Mouse (Mus musculus): ENCODE results near the gene Pigv. TPM values are rescaled to one million over a fixed set of nuclear protein-coding genes. Genes with fewer than 3 reads are reported as not detected.
A peak's percentile ranks its signal among the peaks of the same experiment; 100 is the strongest.

Gene Pigv
- polyA plus RNA-seq, 1 experiment from 2014 or later = 21.6 TPM

GRCm38 (mm10) chr4:133671184-133671880 is 1.1 kb downstream of the Pigv start:
- H3K36me3 ChIP-seq = peaks cover 16% of the 10 kb centered on the region; the same call in 1 of the 2 replicates
- no peaks in the 10 kb centered on the region for H3K27me3 ChIP-seq
- H3K4me1 ChIP-seq (replicated peaks) = peaks cover 44% of the 10 kb centered on the region
- H3K27ac ChIP-seq = peak overlapping the region; percentile 98
- WGBS = 4% methylated on average over 13 of the region's 13 CpGs
- ATAC-seq (ENCODE audit: insufficient number of reproducible peaks, insufficient read depth, low FRiP score, low TSS enrichment, low read depth) = no peak
- H3K4me2 ChIP-seq = peak overlapping the region; percentile 78
- peak overlapping the region; percentile 75 for H3K4me3 ChIP-seq (replicated peaks)
- H3K9ac ChIP-seq (replicated peaks) = peak overlapping the region; percentile 84
- H3K9me3 ChIP-seq = no peaks in the 10 kb centered on the region

DNA sequence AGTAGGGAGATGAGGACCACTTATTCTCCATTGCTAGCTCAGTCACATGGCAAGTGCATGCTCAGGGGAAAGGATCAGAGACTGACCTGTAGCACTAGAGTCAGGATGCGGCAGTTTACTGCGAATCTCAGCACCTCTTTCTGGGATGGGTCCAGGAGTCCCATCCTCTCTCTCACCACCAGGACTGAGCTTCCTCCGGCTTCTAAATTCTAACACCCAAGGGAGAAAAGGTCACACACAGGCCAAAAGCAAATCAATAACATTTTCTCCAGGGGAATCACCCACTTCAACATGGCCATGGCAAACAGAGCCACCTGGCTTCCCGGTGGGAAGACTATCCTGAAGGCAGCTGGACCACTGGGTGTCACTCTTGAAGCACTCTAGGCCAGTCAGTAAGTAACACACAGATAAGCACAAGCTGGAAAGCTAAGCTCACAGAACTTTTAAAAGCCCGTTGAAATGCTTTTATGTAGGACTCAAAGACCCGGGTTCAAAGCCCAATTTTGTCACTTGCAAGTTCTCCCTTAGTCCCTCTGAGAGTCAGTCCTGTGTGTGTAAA is 2.7 kb downstream of the Pigv start:
- peaks cover 28% of the 10 kb centered on the region for H3K36me3 ChIP-seq
- no peak overlapping the region for H3K4me2 ChIP-seq
- no peak overlapping the region for H3K27ac ChIP-seq
- no peaks in the 10 kb centered on the region for H3K27me3 ChIP-seq
- peaks cover 48% of the 10 kb centered on the region for H3K4me1 ChIP-seq (replicated peaks)
- ATAC-seq (ENCODE audit: insufficient number of reproducible peaks, insufficient read depth, low FRiP score, low TSS enrichment, low read depth) = no peak
- no peak overlapping the region for H3K9ac ChIP-seq (replicated peaks)
- H3K4me3 ChIP-seq (replicated peaks) = no peak overlapping the region
- 63% methylated on average over 6 of the region's 6 CpGs for WGBS
- H3K9me3 ChIP-seq = no peaks in the 10 kb centered on the region

DNA sequence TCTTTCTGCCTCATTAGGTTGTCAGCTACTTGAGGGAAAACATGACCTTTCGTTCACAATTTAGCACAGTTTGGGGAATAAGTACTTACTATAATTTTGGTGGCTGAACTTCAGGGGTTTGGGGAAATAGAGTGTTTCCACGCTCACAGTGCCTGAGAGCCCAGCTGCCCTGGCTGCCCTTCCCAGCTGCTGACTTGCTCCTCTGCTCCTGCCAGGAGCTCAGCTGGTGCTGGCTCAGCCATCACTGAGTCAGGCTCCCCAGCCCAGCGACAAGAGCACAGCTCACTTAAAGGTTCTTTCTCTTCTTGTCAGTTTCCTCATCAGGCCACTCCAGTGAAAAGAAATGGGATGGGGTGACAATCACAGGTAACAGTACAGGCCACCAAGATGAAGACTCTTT is 3.9 kb downstream of the Pigv start:
- Histone ChIP-seq H3K4me2 (no peak overlapping the region), H3K9ac (replicated peaks) (no peak overlapping the region), H3K4me3 (replicated peaks) (no peak overlapping the region), H3K27me3 (no peaks in the 10 kb centered on the region), H3K4me1 (replicated peaks) (peaks cover 39% of the 10 kb centered on the region), H3K9me3 (no peaks in the 10 kb centered on the region), H3K27ac (no peak overlapping the region), H3K36me3 (peaks cover 33% of the 10 kb centered on the region)
- 85% methylated on average over 3 of the region's 3 CpGs for WGBS
- ATAC-seq (ENCODE audit: insufficient number of reproducible peaks, insufficient read depth, low FRiP score, low TSS enrichment, low read depth) = no peak

DNA sequence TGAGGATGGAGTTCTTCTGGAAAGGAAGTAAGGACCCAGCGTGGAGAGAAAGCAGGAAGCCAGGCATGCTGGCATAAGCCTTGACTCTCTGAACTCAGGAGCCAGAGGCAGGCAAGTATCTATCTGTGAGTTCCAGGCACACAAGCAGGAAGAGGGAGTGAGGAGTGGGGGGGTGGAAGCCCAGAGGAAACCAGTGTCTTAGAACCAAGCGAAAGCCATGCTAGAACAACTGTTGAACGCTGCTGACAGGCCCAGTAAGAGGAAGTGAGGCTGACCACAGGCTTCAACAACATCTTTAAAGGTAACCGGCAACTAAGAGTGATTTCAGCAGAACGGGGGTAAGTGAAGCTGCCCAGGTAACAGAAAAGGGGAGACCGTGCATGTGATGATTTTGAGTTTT is 6.2 kb downstream of the Pigv start:
- H3K9ac ChIP-seq (replicated peaks) = no peak overlapping the region
- no peak overlapping the region for H3K4me3 ChIP-seq (replicated peaks)
- peaks cover 35% of the 10 kb centered on the region for H3K4me1 ChIP-seq (replicated peaks)
- 90% methylated on average over 6 of the region's 6 CpGs for WGBS
- ATAC-seq (ENCODE audit: insufficient number of reproducible peaks, insufficient read depth, low FRiP score, low TSS enrichment, low read depth) = no peak
- no peak overlapping the region for H3K4me2 ChIP-seq
- peaks cover 42% of the 10 kb centered on the region for H3K36me3 ChIP-seq
- H3K27ac ChIP-seq = no peak overlapping the region
- no peaks in the 10 kb centered on the region for H3K9me3 ChIP-seq
- no peaks in the 10 kb centered on the region for H3K27me3 ChIP-seq

DNA sequence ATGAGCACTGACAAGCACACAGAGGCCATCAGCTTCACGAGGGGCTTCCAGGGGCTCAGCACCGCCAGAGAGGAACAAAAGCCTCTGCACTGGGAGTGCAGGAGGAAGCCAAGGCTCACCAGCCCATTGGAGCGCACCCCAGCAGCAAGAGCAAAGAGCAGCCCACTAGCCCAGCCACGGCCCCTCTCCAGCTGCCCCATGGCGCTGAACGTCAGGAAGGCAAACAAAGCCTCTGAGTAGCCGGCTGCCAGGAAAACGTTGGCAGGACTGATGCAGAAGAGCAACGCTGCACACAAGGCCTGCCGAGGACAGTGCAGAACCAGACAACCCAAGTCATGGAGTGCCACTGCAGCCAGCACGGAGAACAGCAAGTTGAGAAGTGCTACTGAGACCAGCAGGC is 7.3 kb downstream of the Pigv start:
- peaks cover 36% of the 10 kb centered on the region for H3K4me1 ChIP-seq (replicated peaks)
- WGBS = 65% methylated on average over 11 of the region's 11 CpGs
- peak overlapping the region; percentile 8; the same call in 1 of the 2 replicates for H3K4me2 ChIP-seq
- peaks cover 42% of the 10 kb centered on the region for H3K36me3 ChIP-seq
- H3K4me3 ChIP-seq (replicated peaks) = no peak overlapping the region
- H3K9ac ChIP-seq (replicated peaks) = peak overlapping the region; percentile 40; the same call in 1 of the 2 replicates
- H3K27me3 ChIP-seq = no peaks in the 10 kb centered on the region
- no peaks in the 10 kb centered on the region for H3K9me3 ChIP-seq
- 0 out of 2 replicates have a peak overlapping the region, but pooled peaks have one; percentile 20 for H3K27ac ChIP-seq
- ATAC-seq (ENCODE audit: insufficient number of reproducible peaks, insufficient read depth, low FRiP score, low TSS enrichment, low read depth) = no peak

- Histone ChIP-seq H3K4me3 (replicated peaks) (no peak overlapping the region), H3K27ac (no peak overlapping the region), H3K9ac (replicated peaks) (no peak overlapping the region), H3K9me3 (no peaks in the 10 kb centered on the region), H3K27me3 (no peaks in the 10 kb centered on the region), H3K4me2 (no peak overlapping the region), H3K4me1 (replicated peaks) (peaks cover 53% of the 10 kb centered on the region), H3K36me3 (peaks cover 38% of the 10 kb centered on the region)
- ATAC-seq (ENCODE audit: insufficient number of reproducible peaks, insufficient read depth, low FRiP score, low TSS enrichment, low read depth) = no peak
- WGBS = 84% methylated on average over 8 of the region's 8 CpGs
These were observed 9.5 kb downstream of the Pigv start for GRCm38 (mm10) chr4:133662945-133663344.

- H3K4me1 ChIP-seq (replicated peaks) = peaks cover 55% of the 10 kb centered on the region
These were observed 10.0 kb downstream of the Pigv start for GRCm38 (mm10) chr4:133662421-133662820.

GRCm38 (mm10) chr4:133660193-133661155 is 12.0 kb downstream of the Pigv start:
- Histone ChIP-seq H3K27ac (peak overlapping the region; percentile 94), H3K4me3 (replicated peaks) (peak overlapping the region; percentile 25), H3K27me3 (no peaks in the 10 kb centered on the region), H3K36me3 (peaks cover 21% of the 10 kb centered on the region), H3K4me2 (peak overlapping the region; percentile 57), H3K9ac (replicated peaks) (peak overlapping the region; percentile 40; the same call in 1 of the 2 replicates), H3K9me3 (no peaks in the 10 kb centered on the region), H3K4me1 (replicated peaks) (peaks cover 50% of the 10 kb centered on the region)
- 6% methylated on average over 10 of the region's 10 CpGs for WGBS
- no peak for ATAC-seq (ENCODE audit: insufficient number of reproducible peaks, insufficient read depth, low FRiP score, low TSS enrichment, low read depth)

More at GRCm38 (mm10) chr4:133662421-133662820, 10.0 kb downstream of the Pigv start:
- Histone ChIP-seq H3K4me2 (no peak overlapping the region), H3K27me3 (no peaks in the 10 kb centered on the region), H3K36me3 (peaks cover 33% of the 10 kb centered on the region), H3K9me3 (no peaks in the 10 kb centered on the region), H3K9ac (replicated peaks) (no peak overlapping the region), H3K27ac (no peak overlapping the region), H3K4me3 (replicated peaks) (no peak overlapping the region)
- 91% methylated on average over 8 of the region's 8 CpGs for WGBS
- ATAC-seq (ENCODE audit: insufficient number of reproducible peaks, insufficient read depth, low FRiP score, low TSS enrichment, low read depth) = no peak

GRCm38 (mm10) chr4:133659497-133660192 is 12.8 kb downstream of the Pigv start:
- H3K36me3 ChIP-seq = peaks cover 13% of the 10 kb centered on the region
- H3K9me3 ChIP-seq = no peaks in the 10 kb centered on the region
- H3K4me2 ChIP-seq = peak overlapping the region; percentile 57
- WGBS = 2% methylated on average over 15 of the region's 15 CpGs
- H3K4me3 ChIP-seq (replicated peaks) = peak overlapping the region; percentile 25
- H3K27me3 ChIP-seq = no peaks in the 10 kb centered on the region
- peak overlapping the region; percentile 94 for H3K27ac ChIP-seq
- H3K4me1 ChIP-seq (replicated peaks) = peaks cover 42% of the 10 kb centered on the region
- peak overlapping the region; percentile 40; the same call in 1 of the 2 replicates for H3K9ac ChIP-seq (replicated peaks)
- peak; percentile 59 for ATAC-seq (ENCODE audit: insufficient number of reproducible peaks, insufficient read depth, low FRiP score, low TSS enrichment, low read depth)

DNA sequence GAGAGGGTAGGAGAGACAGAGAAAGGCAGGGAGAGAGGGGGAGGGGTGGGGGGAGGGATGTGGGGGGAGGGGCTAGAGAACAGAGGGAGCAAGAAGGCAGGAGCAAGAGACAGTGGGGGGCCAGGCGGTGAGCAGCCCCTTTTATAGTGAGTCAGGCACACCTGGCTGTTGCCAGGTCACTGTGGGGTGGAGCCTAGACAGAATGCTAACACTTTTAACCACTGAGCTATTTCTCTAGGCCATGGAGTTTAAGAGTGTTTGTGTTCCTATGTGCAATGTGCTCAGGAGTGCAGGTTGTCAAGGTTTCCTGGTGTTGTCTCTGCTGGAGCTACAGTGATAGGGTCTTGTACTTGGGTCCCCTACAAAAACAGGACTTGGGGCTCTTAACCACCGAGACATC is 13.7 kb downstream of the Pigv start:
- Histone ChIP-seq H3K4me2 (peak overlapping the region; percentile 57; the same call in 1 of the 2 replicates), H3K27ac (peak overlapping the region; percentile 94), H3K9me3 (no peaks in the 10 kb centered on the region), H3K27me3 (no peaks in the 10 kb centered on the region), H3K4me3 (replicated peaks) (no peak overlapping the region), H3K9ac (replicated peaks) (no peak overlapping the region), H3K36me3 (peaks cover 8% of the 10 kb centered on the region), H3K4me1 (replicated peaks) (peaks cover 40% of the 10 kb centered on the region)
- no peak for ATAC-seq (ENCODE audit: insufficient number of reproducible peaks, insufficient read depth, low FRiP score, low TSS enrichment, low read depth)
- WGBS = 30% methylated on average over 2 of the region's 2 CpGs
